Mouse (Mus musculus) retina, postnatal 7 days (tissue): ENCODE results near the gene Scyl1.
"Not testable (repeated sequence)": the region's sequence is repeated elsewhere in the genome, so short reads cannot be mapped to it uniquely, and the experiment has no call there.

ENCODE experiments used
- DNase-seq: peaks from one replicate; pipeline ENCODE4 v3.0.0-alpha.2; 2012; ENCODE audit warnings: low read depth, low spot score

Gene Scyl1

GRCm38 (mm10) chr19:5770925-5771860, at the start of gene Scyl1:
Gene Scyl1 (minus strand): TSS chr19:5771419.
- peak; percentile 86 for DNase-seq

GRCm38 (mm10) chr19:5819549-5819948, 48.3 kb upstream of the Scyl1 start:
- no peak for DNase-seq

- no peak for DNase-seq
Measured at GRCm38 (mm10) chr19:5818590-5818977, 47.4 kb upstream of the Scyl1 start.

GRCm38 (mm10) chr19:5817703-5818589, 46.7 kb upstream of the Scyl1 start:
- peak; percentile 62 for DNase-seq

GRCm38 (mm10) chr19:5815928-5816327, 44.7 kb upstream of the Scyl1 start:
- no peak for DNase-seq

- DNase-seq: no peak
Measured at GRCm38 (mm10) chr19:5815010-5815409, 43.8 kb upstream of the Scyl1 start.

- DNase-seq: not testable (repeated sequence)
Measured at GRCm38 (mm10) chr19:5814048-5814447, 42.8 kb upstream of the Scyl1 start.

- DNase-seq: no peak
Measured at GRCm38 (mm10) chr19:5813567-5813966, 42.3 kb upstream of the Scyl1 start.

GRCm38 (mm10) chr19:5811771-5812504, 40.7 kb upstream of the Scyl1 start:
- no peak for DNase-seq

- no peak for DNase-seq
Measured at GRCm38 (mm10) chr19:5810840-5811563, 39.8 kb upstream of the Scyl1 start.

GRCm38 (mm10) chr19:5810103-5810839, 39.1 kb upstream of the Scyl1 start:
- DNase-seq: no peak

GRCm38 (mm10) chr19:5809712-5810089, 38.5 kb upstream of the Scyl1 start:
- no peak for DNase-seq

GRCm38 (mm10) chr19:5808955-5809711, 37.9 kb upstream of the Scyl1 start:
- no peak for DNase-seq

- DNase-seq: no peak
Measured at GRCm38 (mm10) chr19:5807740-5808139, 36.5 kb upstream of the Scyl1 start.

- no peak for DNase-seq
Measured at GRCm38 (mm10) chr19:5806809-5807205, 35.6 kb upstream of the Scyl1 start.

- DNase-seq: no peak
Measured at GRCm38 (mm10) chr19:5806051-5806808, 35.0 kb upstream of the Scyl1 start.

GRCm38 (mm10) chr19:5804371-5804899, 33.2 kb upstream of the Scyl1 start:
- no peak for DNase-seq

GRCm38 (mm10) chr19:5803881-5804279, 32.7 kb upstream of the Scyl1 start:
- DNase-seq: no peak
